Mouse (Mus musculus) lung, postnatal 25 days (tissue): ENCODE results near the gene Gpsm3.

Experiments
- DNase-seq: peaks from one replicate; pipeline ENCODE4 v3.0.0; 2022; ENCODE audit warnings: low spot score

Gpsm3 gene

GRCm38 (mm10) chr17:34583397-34583796 lies 6.2 kb upstream of the Gpsm3 start:
- DNase-seq: no peak

GRCm38 (mm10) chr17:34583819-34584218 lies 5.8 kb upstream of the Gpsm3 start:
- no peak for DNase-seq

DNA sequence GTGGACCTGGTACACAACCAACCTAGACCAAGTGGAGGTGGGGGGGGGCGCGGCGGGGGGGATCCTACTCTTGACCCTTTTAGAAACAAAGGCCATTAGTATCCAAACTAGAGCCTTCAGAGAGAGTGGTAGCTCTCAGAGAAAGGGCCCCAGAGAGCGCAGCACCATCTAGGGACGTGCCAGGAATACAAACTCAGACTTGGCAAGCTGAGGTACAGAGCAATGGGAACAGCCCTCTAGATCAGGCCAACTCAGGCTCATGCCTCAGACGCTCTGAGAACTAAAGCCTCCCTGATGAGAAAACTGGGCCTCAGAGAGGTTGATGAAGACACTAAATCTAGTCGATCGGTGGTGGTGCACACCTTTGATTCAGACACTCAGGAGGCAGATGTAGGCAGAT lies 4.5 kb upstream of the Gpsm3 start:
- DNase-seq: no peak

DNA sequence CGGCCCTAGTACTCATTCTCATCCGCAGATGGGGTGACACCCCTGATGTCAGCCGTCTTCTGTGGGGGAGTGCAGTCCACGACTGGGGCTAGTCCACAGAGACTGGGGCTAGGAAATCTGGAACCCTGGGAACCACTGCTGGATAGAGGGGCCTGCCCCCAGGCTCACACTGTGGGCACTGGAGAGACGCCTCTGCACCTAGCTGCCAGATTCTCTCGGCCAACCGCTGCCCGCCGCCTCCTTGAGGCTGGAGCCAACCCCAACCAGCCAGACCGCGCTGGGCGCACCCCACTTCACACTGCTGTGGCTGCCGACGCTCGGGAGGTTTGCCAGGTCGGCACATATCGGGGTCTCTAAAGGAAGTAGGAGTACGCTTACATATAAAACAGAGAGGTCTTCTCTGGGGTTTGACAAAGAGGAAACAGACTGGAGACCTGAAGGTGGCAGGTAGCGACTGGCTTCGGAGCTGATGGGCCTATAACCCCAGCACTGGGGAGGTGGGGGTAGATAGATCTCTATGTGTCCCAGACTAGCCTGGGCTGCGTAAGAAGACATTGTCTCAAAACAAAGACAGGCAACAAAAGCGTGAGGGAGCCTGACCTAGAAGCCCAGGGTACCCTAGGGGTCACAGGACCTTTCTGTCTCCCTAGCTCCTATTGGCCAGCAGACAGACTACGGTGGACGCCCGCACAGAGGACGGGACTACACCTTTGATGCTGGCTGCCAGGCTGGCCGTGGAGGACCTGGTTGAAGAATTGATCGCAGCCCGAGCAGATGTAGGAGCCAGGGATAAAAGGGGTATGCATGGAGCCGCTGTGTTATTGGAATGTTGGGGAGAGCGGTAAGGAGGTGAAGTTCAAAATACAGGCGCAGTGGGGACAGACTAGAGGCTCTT lies 3.5 kb upstream of the Gpsm3 start:
- DNase-seq: no peak

DNA sequence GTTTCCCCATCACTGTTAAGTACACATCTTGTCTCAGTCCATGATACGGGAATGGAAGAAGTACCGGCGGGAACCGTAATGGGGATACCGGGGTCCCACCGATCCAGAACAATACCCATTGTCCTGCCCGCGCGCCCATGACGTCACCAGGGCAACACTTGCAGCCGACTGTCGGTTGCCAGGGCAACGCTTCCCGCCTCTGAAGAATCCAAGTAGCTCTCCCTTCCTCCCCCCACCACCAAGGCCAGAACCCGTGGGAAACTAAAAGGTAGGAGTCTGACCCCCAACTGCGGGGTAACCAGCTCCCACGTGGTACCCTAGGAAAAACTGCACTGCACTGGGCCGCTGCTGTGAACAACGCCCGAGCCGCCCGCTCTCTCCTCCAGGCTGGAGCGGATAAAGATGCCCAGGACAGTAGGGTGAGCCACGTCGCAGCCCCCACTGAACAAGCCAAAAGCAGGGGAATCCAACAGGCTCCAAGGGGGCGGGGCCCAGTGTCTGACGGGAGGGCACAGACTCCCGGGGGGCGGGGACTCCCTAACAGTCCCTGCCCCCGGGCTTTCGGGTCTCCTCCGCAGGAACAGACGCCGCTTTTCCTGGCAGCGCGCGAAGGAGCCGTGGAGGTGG lies 2.7 kb upstream of the Gpsm3 start:
- DNase-seq: peak; percentile 87

- peak; percentile 96 for DNase-seq
Observed at GRCm38 (mm10) chr17:34587423-34587811, 2.2 kb upstream of the Gpsm3 start.

- DNase-seq: no peak
Observed at GRCm38 (mm10) chr17:34587814-34588213, 1.8 kb upstream of the Gpsm3 start.

GRCm38 (mm10) chr17:34588767-34589166 lies 839 bp upstream of the Gpsm3 start:
- no peak for DNase-seq

- DNase-seq: no peak
Observed at GRCm38 (mm10) chr17:34589206-34589605, 400 bp upstream of the Gpsm3 start.

DNA sequence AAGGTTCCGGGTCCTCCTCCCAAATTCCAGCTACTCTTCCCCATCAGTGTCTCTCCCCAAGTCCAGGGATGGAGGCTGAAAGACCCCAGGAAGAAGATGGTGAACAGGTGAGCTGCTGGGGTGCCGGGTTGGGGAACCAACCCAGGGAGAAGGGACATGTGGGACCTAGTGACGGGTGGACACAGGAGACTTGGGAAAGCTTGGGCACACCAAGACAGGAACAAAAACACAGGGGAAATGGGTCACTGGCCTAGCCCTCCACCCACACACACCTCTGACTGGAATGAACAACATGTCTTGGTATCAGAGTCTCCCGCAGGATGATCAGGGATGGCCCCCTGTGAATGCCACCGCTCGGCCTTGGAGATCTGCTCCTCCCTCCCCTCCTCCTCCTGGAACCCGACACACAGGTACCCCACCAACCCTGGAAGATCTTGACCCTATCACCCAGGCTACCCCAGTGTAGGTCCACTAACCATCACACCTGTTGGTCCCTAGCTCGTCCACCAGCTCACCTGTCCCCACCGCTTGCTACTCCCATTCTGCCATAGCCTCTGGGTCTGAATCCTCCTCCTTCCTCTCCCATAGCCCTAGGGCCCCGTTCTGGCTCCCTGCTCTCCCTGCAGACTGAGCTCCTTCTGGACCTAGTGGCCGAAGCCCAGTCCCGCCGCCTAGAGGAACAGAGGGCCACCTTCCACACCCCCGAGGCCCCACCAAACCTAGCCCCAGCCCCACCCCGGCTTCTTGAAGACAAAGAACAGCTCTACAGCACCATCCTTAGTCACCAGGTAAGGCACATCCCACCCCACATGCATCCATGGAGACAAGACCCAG lies 765 bp downstream of the Gpsm3 start:
- no peak for DNase-seq

DNA sequence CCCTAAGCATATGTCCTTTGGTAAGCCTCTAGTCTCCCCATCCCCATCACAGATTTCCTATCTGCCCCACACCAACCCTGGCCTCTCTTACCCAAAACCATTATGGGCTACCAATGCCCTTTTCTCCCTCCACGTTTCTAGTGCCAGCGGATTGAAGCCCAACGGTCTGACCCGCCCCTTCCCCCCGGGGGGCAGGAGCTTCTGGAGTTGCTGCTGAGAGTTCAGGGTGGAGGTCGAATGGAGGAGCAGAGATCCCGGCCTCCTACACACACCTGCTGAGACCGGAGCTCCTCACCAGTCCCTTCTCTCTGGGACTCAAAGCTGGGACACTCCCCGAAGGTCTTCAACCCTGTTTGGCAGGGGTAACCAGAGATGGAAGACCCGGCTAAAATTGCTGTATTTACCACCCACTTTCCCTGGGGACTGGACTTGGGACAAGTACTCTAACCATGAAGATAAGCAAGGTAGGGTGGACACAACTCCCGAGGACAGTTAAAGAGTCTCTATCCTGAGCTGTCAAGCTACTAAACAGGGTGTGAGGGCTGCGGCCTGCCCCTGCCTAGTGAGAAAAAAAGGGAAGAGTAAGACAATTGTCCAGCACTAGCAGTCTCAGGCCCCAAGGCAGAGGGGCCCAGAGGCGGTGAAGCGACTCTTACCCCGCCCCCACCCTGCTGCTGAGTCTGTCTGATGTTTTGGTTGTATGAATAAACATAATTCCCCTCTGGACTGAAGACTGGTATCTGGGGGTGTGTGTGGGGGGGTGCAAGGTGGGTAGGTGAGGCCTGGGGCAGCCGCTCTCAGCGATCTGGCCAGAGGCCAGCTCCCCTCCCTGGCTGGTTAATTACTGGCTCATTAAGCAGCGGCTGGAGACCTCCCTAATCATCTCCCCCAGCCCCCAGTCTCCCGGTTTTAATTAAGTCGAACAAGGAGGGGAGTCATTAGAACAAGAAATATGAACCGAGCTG lies 1.7 kb downstream of the Gpsm3 start, which contains the start of gene Pbx2:
TSS of gene Pbx2 (plus strand) at position 238 of the 965 bp plus-strand sequence.
- DNase-seq: no peak

GRCm38 (mm10) chr17:34591994-34592375 lies 2.4 kb downstream of the Gpsm3 start:
- DNase-seq: peak; percentile 88

DNA sequence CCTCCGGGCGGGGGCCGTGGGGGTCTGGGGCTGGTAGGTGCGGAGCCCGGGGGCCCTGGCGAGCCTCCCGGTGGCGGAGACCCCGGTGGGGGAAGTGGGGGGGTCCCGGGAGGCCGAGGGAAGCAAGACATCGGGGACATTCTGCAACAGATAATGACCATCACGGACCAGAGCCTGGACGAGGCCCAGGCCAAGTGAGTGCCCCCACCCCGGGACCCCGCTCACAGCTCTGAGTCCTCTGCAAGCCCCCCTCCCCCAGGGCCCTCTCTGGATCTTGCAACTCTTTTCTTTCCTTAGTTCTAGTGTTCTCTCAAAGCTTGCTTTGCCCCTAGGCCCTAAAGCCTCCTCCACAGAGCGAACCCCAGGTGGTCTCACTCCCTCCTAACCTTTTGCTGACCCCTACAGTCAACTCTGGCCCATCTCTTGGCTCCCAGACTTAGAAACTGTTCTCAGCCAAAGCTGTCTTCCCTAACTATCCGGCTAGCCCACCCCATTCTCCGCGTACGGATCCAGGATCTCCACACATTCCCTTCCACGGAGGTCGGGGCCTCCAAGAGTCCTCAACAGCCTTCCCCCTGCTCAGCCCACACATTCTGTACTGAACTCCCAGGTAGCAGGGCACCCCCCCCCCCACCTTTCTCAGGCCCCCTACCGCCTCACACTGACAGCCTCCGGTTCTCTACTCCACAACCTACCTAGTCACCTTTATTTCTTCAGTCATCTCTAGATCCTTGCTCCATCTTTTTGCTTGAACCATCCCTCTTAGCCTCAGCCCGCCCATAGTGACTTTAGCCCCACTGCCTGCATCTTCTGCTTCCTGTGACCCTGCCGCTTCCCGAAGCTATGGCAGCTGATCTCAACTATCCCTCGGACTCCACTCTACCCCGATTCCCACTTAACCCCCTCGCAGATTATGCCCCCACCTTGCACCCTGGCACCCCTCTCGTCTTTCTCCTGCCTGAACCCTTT lies 3.3 kb downstream of the Gpsm3 start:
- no peak for DNase-seq

GRCm38 (mm10) chr17:34593752-34594525 lies 4.3 kb downstream of the Gpsm3 start:
- DNase-seq: no peak

DNA sequence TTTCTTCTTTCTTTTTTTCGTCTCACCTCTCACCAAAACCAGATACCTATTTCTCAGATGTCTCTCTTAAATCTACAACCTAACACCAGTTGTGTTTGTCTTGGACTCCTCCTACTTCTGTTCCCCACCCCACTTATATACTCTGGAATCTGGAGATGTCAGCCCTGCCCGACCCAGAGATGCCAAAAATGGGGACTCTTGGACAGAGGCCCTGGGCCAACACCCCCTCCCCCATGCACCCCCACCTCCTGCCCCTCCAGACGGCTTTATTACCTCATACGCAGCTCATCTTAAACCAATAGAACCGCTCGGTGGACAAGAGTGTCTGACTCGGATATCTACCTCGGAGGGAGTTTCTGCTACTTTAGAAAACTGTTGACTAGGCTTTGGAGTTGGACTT lies 6.5 kb downstream of the Gpsm3 start:
- no peak for DNase-seq

DNA sequence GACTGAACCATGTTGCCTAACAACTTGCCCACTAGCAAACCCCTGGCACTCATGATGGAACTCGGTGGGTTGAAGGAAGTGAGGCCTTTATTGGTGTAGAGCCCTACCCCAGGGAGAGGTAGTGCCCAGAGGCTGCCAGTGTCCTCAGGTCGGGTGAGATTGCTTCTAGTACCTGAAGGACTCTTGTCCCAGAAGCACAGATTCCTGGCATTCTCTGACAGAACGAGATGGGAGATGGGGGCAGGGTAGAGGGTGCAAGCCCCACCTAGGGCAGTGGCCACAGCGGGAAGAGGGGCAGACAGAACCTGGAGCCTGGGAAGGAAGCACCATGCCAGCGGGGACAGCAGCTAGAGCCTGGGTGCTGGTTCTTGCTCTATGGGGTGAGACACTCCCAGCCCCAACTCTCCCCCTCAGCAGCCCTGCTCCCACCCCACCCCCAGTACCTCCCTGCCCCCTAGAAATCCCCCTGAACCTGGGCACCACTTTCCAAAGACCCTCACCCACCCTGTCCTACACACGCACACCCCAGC lies 8.0 kb downstream of the Gpsm3 start, which contains the start of gene Ager:
TSS of gene Ager (plus strand) at position 297 of the 530 bp plus-strand sequence.
- DNase-seq: peak; percentile 80

- no peak for DNase-seq
Observed at GRCm38 (mm10) chr17:34599891-34600290, 10.3 kb downstream of the Gpsm3 start.

GRCm38 (mm10) chr17:34601796-34602195 lies 12.2 kb downstream of the Gpsm3 start:
- DNase-seq: no peak
